Comparison of ENCODE assay signal across 13 mouse cellular contexts in genomic region chr13:52735453-52735933, GRCm38 (mm10).
DNase-seq lines count a peak whose midpoint lies in the region; ATAC-seq and TF ChIP-seq lines count a peak whose summit lies in the region.
"Had no signal": no experiment of that assay in that cellular context is flagged by ENCODE, and none has a peak within 500 bp of the region (broad histone marks: within the 10 kb centered on the region; RNA-seq: fewer than 3 reads in every experiment).

No protein-coding gene starts in this region.

- H3K4me3 ChIP-seq in hindbrain, embryonic 14.5 days (replicated peaks; ENCODE audit: low read length), result no peak overlapping the region
- H3K4me3 ChIP-seq in hindbrain, embryonic 12.5 days, result no peak overlapping the region
- no peak overlapping the region for H3K4me3 ChIP-seq in lung, embryonic 16.5 days (ENCODE audit: low read length)
- no peak overlapping the region for H3K4me3 ChIP-seq in limb, embryonic 14.5 days (replicated peaks; ENCODE audit: low read length)
- H3K4me3 ChIP-seq in heart, embryonic 12.5 days, result no peak overlapping the region

- H3K27me3 ChIP-seq in hindbrain, embryonic 14.5 days (ENCODE audit: control insufficient read depth, insufficient read depth, low read length), result no peaks in the 10 kb centered on the region
- no peaks in the 10 kb centered on the region for H3K27me3 ChIP-seq in hindbrain, embryonic 12.5 days
- peaks cover 2% of the 10 kb centered on the region; the same call in 1 of the 2 replicates for H3K27me3 ChIP-seq in lung, embryonic 16.5 days (ENCODE audit: control insufficient read depth, insufficient read depth, low read depth, low read length)
- no peaks in the 10 kb centered on the region for H3K27me3 ChIP-seq in limb, embryonic 14.5 days (ENCODE audit: control insufficient read depth, insufficient read depth, low read length)
- H3K27me3 ChIP-seq in heart, embryonic 12.5 days (replicated peaks), result no peaks in the 10 kb centered on the region

- H3K9me3 ChIP-seq in hindbrain, embryonic 14.5 days (ENCODE audit: control insufficient read depth, low read length), result no peaks in the 10 kb centered on the region
- H3K9me3 ChIP-seq in hindbrain, embryonic 12.5 days (replicated peaks), result no peaks in the 10 kb centered on the region
- H3K9me3 ChIP-seq in lung, embryonic 16.5 days (ENCODE audit: control insufficient read depth, low read length), result no peaks in the 10 kb centered on the region
- H3K9me3 ChIP-seq in limb, embryonic 14.5 days (ENCODE audit: control insufficient read depth, low read length), result no peaks in the 10 kb centered on the region
- H3K9me3 ChIP-seq in heart, embryonic 12.5 days (replicated peaks), result no peaks in the 10 kb centered on the region

- DNase-seq in hindbrain, embryonic 14.5 days (ENCODE audit: low spot score), result peak; percentile 44
- no peak for DNase-seq in lung, postnatal 4 days
- DNase-seq in fat pad, adult 2 months (ENCODE audit: extremely low read depth, low read depth, low spot score), result peak; percentile 50
- DNase-seq in limb, embryonic 14.5 days (ENCODE audit: low spot score), result peak; percentile 60
- no peak for DNase-seq in urinary bladder, adult 2 months (ENCODE audit: low spot score)
- DNase-seq: right cerebral cortex, postnatal 4 days; thymus, postnatal 25 days had no signal

- no peak for TF ChIP-seq POLR2A in limb, embryonic 14.5 days (IDR thresholded peaks at IDR 0.05; ENCODE audit: borderline replicate concordance, extremely low read depth, insufficient read depth, insufficient read length)

- H3K36me3 ChIP-seq in hindbrain, embryonic 14.5 days (replicated peaks; ENCODE audit: control insufficient read depth, insufficient read depth), result no peaks in the 10 kb centered on the region
- H3K36me3 ChIP-seq in hindbrain, embryonic 12.5 days, result no peaks in the 10 kb centered on the region
- H3K36me3 ChIP-seq in lung, embryonic 16.5 days (ENCODE audit: control insufficient read depth, insufficient read depth, low read length), result no peaks in the 10 kb centered on the region
- H3K36me3 ChIP-seq in limb, embryonic 14.5 days (ENCODE audit: control insufficient read depth, insufficient read depth, low read length), result no peaks in the 10 kb centered on the region
- H3K36me3 ChIP-seq in heart, embryonic 12.5 days, result no peaks in the 10 kb centered on the region

- no peak overlapping the region for H3K27ac ChIP-seq in hindbrain, embryonic 14.5 days
- H3K27ac ChIP-seq in hindbrain, embryonic 12.5 days, result no peak overlapping the region
- peak overlapping the region; percentile 36; the same call in 1 of the 2 replicates for H3K27ac ChIP-seq in lung, embryonic 16.5 days (ENCODE audit: low read length)
- no peak overlapping the region for H3K27ac ChIP-seq in limb, embryonic 14.5 days (replicated peaks; ENCODE audit: low read depth, low read length)
- H3K27ac ChIP-seq in heart, embryonic 12.5 days (ENCODE audit: poor library complexity, severe bottlenecking), result no peak overlapping the region
- H3K27ac ChIP-seq: kidney, postnatal 0 days; liver, embryonic 14.5 days had no signal

- no peak overlapping the region for H3K4me2 ChIP-seq in hindbrain, embryonic 14.5 days (replicated peaks)
- H3K4me2 ChIP-seq in hindbrain, embryonic 12.5 days (replicated peaks), result no peak overlapping the region
- peak overlapping the region; percentile 17; the same call in 1 of the 2 replicates for H3K4me2 ChIP-seq in lung, embryonic 16.5 days (ENCODE audit: low read depth, low read length)
- H3K4me2 ChIP-seq in limb, embryonic 14.5 days (replicated peaks; ENCODE audit: low read depth, low read length, severe bottlenecking), result peak overlapping the region; percentile 17; the same call in 1 of the 2 replicates
- H3K4me2 ChIP-seq in heart, embryonic 12.5 days, result no peak overlapping the region

- 63% methylated on average over 6 of the region's 6 CpGs for WGBS in hindbrain, embryonic 14.5 days
- WGBS in hindbrain, embryonic 12.5 days, result 83% methylated on average over 6 of the region's 6 CpGs
- WGBS in lung, embryonic 16.5 days, result 67% methylated on average over 6 of the region's 6 CpGs
- WGBS in limb, embryonic 14.5 days, result 34% methylated on average over 6 of the region's 6 CpGs
- 76% methylated on average over 6 of the region's 6 CpGs for WGBS in heart, embryonic 12.5 days

- no peak overlapping the region for H3K9ac ChIP-seq in hindbrain, embryonic 14.5 days
- no peak overlapping the region for H3K9ac ChIP-seq in hindbrain, embryonic 12.5 days
- H3K9ac ChIP-seq in lung, embryonic 16.5 days (ENCODE audit: low read length), result no peak overlapping the region
- H3K9ac ChIP-seq in limb, embryonic 14.5 days (ENCODE audit: low read depth, low read length, severe bottlenecking), result no peak overlapping the region
- H3K9ac ChIP-seq in heart, embryonic 12.5 days, result no peak overlapping the region
- H3K9ac ChIP-seq: liver, embryonic 14.5 days had no signal

- ATAC-seq in hindbrain, embryonic 14.5 days (ENCODE audit: low FRiP score), result peak; percentile 48; the same call in 1 of the 2 replicates
- ATAC-seq in hindbrain, embryonic 12.5 days (ENCODE audit: low FRiP score), result no peak
- no peak; the same call in 1 of the 2 replicates for ATAC-seq in lung, embryonic 16.5 days (ENCODE audit: low read depth)
- peak; percentile 57; the same call in 1 of the 2 replicates for ATAC-seq in limb, embryonic 14.5 days (ENCODE audit: low FRiP score, low read depth)
- no peak for ATAC-seq in heart, embryonic 12.5 days (ENCODE audit: insufficient number of reproducible peaks, low FRiP score)
- ATAC-seq: CD4-positive, CD25-positive, alpha-beta regulatory T cell, adult 4 months had no signal

- 0 out of 2 replicates have a peak, but pooled peaks cover under 1% of the 10 kb centered on the region for H3K4me1 ChIP-seq in hindbrain, embryonic 14.5 days (replicated peaks; ENCODE audit: control insufficient read depth, insufficient read depth, low read length)
- peaks cover 6% of the 10 kb centered on the region for H3K4me1 ChIP-seq in hindbrain, embryonic 12.5 days
- peaks cover 11% of the 10 kb centered on the region for H3K4me1 ChIP-seq in lung, embryonic 16.5 days (replicated peaks; ENCODE audit: control insufficient read depth, insufficient read depth, low read length)
- H3K4me1 ChIP-seq in limb, embryonic 14.5 days (ENCODE audit: control insufficient read depth, insufficient read depth, low read length), result peaks cover 13% of the 10 kb centered on the region
- peaks cover 10% of the 10 kb centered on the region for H3K4me1 ChIP-seq in heart, embryonic 12.5 days (replicated peaks)

Comparison
In these comparisons a context has a peak if more than half of its experiments do, and no peak if none do; other contexts are left out.
1. ATAC-seq: peak in hindbrain, embryonic 14.5 days (single experiment) and limb, embryonic 14.5 days (single experiment); none in hindbrain, embryonic 12.5 days (single experiment), lung, embryonic 16.5 days (single experiment) and heart, embryonic 12.5 days (single experiment).
2. DNase-seq: peak in hindbrain, embryonic 14.5 days (single experiment), fat pad, adult 2 months (single experiment) and limb, embryonic 14.5 days (single experiment); none in lung, postnatal 4 days (0 of 2) and urinary bladder, adult 2 months (single experiment).
3. H3K4me2 ChIP-seq: peak in lung, embryonic 16.5 days (single experiment) and limb, embryonic 14.5 days (single experiment); none in hindbrain, embryonic 14.5 days (single experiment), hindbrain, embryonic 12.5 days (single experiment) and heart, embryonic 12.5 days (single experiment).